Mouse (Mus musculus): ENCODE data around the gene Wdr11. TPM values are rescaled to one million over a fixed set of nuclear protein-coding genes. Genes with fewer than 3 reads are reported as not detected.

Wdr11 gene
- total and polyA plus RNA-seq, 2 experiments from 2014 or later, result 28.1 to 40.1 TPM

DNA sequence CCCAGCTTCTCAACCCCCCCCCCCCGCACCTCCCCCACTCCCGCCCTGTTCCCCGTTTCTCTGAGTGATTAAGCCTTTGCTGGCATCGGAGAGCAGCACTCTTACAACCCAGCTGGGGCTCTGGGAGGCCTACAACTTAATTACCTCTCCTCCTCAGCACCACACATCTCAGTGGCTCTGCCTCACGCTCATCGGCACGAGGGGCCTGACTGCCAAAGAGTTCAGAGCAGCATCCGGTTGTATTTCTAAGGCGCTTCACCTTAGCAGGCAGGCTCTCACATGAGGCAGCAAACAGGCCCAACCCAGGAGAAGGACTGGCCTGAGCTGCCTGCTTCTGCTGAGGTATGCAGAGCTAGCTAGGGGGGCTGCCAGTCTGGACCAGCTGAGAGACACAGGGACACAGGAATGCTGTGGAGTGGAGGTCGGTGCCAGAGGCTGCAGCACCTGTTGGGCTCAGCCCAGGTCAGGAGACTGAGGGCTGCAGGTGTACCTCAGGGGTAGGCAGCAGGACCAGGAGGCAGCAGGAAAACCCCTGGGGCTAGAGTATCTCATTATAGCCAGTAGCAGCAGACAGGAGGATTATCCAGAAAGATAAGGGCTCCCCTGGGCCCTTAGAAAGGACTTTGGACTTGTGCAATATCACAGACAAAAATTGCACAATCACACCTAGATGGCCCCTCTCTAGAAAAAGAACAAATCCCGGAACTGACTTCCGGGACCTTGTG is 72.3 kb downstream of the Wdr11 start:
- no peak overlapping the region for H3K9ac ChIP-seq (replicated peaks; ENCODE audit: low read length, poor library complexity, severe bottlenecking)
- H3K27me3 ChIP-seq (ENCODE audit: insufficient read depth, low read length), result no peaks in the 10 kb centered on the region
- no peaks in the 10 kb centered on the region for H3K9me3 ChIP-seq (ENCODE audit: low read length)
- WGBS, result 21% methylated on average over 12 of the region's 12 CpGs
- no peak overlapping the region for H3K4me2 ChIP-seq (ENCODE audit: low read depth, low read length, poor library complexity, severe bottlenecking)
- no peak overlapping the region for H3K4me3 ChIP-seq (ENCODE audit: low read depth, low read length)
- TF ChIP-seq CTCF (IDR thresholded peaks at IDR 0.05), result no peak
- H3K4me1 ChIP-seq (ENCODE audit: insufficient read depth, low read length), result no peaks in the 10 kb centered on the region
- DNase-seq (ENCODE audit: low spot score), result peak; percentile 28
- no peak for ATAC-seq (ENCODE audit: low FRiP score)
- H3K27ac ChIP-seq (ENCODE audit: low read depth, low read length), result no peak overlapping the region
- H3K36me3 ChIP-seq (ENCODE audit: insufficient read depth, low read length), result no peaks in the 10 kb centered on the region

DNA sequence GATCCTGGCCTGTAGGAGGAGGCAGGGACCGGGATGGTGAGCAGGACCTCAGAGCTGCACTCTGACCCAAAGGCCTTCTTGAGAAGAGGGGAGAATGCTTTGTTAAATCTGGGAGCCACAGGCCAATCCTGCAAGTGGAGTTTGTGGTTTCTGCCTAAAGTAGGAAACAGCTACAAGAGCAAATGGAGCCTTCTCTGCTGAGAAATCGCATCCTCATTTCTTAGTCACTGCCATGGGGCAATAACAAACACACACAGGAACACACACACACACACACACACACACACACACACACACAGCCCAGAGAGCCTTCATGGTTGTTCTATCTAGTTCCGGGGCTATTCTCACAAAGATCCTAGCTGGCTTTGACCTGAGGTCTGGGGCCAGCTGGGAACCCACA is 73.7 kb downstream of the Wdr11 start:
- DNase-seq (ENCODE audit: low spot score), result no peak
- Histone ChIP-seq H3K27me3 (ENCODE audit: insufficient read depth, low read length) (no peaks in the 10 kb centered on the region), H3K4me2 (ENCODE audit: low read depth, low read length, poor library complexity, severe bottlenecking) (no peak overlapping the region), H3K4me1 (ENCODE audit: insufficient read depth, low read length) (no peaks in the 10 kb centered on the region), H3K9ac (replicated peaks; ENCODE audit: low read length, poor library complexity, severe bottlenecking) (no peak overlapping the region), H3K4me3 (ENCODE audit: low read depth, low read length) (no peak overlapping the region), H3K36me3 (ENCODE audit: insufficient read depth, low read length) (no peaks in the 10 kb centered on the region), H3K27ac (ENCODE audit: low read depth, low read length) (no peak overlapping the region), H3K9me3 (ENCODE audit: low read length) (no peaks in the 10 kb centered on the region)
- WGBS, result 81% methylated on average over 3 of the region's 3 CpGs
- ATAC-seq (ENCODE audit: low FRiP score), result no peak
- no peak for TF ChIP-seq CTCF (IDR thresholded peaks at IDR 0.05)

DNA sequence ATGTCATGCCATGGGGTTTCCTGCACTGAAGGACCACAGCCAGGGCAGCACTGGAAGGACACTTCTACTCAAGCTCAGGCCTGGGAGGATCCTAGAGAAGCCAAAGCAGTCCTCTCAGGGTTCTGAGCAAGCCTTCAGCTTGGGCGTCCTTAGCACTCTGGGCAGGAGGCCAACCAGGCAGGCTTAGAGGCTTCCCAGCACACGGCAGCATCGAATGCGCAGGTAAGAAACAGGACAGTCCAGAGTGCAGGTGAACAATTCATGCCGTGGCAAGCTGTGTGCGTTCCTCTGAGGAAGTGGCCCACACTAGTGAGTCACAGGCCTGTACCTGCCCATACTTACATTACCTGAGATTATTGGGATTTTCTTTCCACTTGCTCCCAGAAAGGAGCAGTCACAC is 74.3 kb downstream of the Wdr11 start:
- no peak for TF ChIP-seq CTCF (IDR thresholded peaks at IDR 0.05)
- Histone ChIP-seq H3K9ac (replicated peaks; ENCODE audit: low read length, poor library complexity, severe bottlenecking) (no peak overlapping the region), H3K27ac (ENCODE audit: low read depth, low read length) (no peak overlapping the region), H3K4me2 (ENCODE audit: low read depth, low read length, poor library complexity, severe bottlenecking) (no peak overlapping the region), H3K4me3 (ENCODE audit: low read depth, low read length) (no peak overlapping the region), H3K27me3 (ENCODE audit: insufficient read depth, low read length) (no peaks in the 10 kb centered on the region), H3K36me3 (ENCODE audit: insufficient read depth, low read length) (no peaks in the 10 kb centered on the region), H3K4me1 (ENCODE audit: insufficient read depth, low read length) (no peaks in the 10 kb centered on the region), H3K9me3 (ENCODE audit: low read length) (no peaks in the 10 kb centered on the region)
- WGBS, result 82% methylated on average over 6 of the region's 6 CpGs
- ATAC-seq (ENCODE audit: low FRiP score) (no peak), DNase-seq (ENCODE audit: low spot score) (no peak)

DNA sequence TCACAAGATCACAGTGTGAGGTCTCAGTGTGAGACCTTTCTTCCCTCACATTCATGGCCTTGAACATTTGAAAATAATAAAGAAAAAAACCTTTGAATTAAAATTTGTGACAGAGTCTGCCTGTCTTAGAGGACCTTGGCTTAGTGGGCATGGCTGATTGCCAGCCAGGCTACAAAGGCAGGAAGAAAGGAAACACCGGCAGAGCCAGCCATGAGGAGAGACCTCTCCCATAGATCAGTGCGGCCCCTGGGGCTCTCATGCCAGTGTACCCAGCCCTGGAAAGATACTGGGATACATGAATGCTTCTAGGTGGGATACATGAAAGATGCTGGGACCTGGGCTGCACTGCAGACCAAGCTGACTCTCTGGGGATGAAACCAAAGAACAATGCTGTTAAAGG is 74.9 kb downstream of the Wdr11 start:
- DNase-seq (ENCODE audit: low spot score) (no peak), ATAC-seq (ENCODE audit: low FRiP score) (no peak)

DNA sequence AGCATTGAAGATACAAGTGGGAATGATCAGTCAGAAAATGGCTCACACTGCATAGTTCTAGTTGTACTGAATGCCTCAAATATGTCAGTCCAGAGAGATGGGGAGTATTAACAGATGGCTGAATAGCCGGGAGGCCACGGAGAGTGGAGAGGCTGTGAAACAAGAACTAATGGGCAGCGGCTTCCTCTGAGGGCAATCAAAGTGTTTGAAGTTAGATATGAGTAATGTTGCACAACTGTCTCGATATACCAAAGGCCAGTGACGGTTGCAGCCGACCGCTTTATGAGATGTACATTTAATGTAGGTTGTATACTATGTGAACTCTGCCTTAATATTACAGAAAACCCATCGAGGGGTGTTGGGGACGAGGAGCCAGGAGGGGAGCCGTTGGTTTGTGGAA is 78.6 kb downstream of the Wdr11 start:
- DNase-seq (ENCODE audit: low spot score) (no peak), ATAC-seq (ENCODE audit: low FRiP score) (no peak)
- Histone ChIP-seq H3K27ac (ENCODE audit: low read depth, low read length) (no peak overlapping the region), H3K27me3 (ENCODE audit: insufficient read depth, low read length) (no peaks in the 10 kb centered on the region), H3K4me2 (ENCODE audit: low read depth, low read length, poor library complexity, severe bottlenecking) (no peak overlapping the region), H3K9me3 (ENCODE audit: low read length) (no peaks in the 10 kb centered on the region), H3K4me1 (ENCODE audit: insufficient read depth, low read length) (no peaks in the 10 kb centered on the region), H3K9ac (replicated peaks; ENCODE audit: low read length, poor library complexity, severe bottlenecking) (no peak overlapping the region), H3K36me3 (ENCODE audit: insufficient read depth, low read length) (no peaks in the 10 kb centered on the region), H3K4me3 (ENCODE audit: low read depth, low read length) (no peak overlapping the region)
- TF ChIP-seq CTCF (IDR thresholded peaks at IDR 0.05), result no peak
- WGBS, result 85% methylated on average over 10 of the region's 10 CpGs

More for the DNA sequence above, 74.9 kb downstream of the Wdr11 start:
- H3K27ac ChIP-seq (ENCODE audit: low read depth, low read length), result no peak overlapping the region
- 52% methylated on average over 2 of the region's 2 CpGs for WGBS
- no peak overlapping the region for H3K4me3 ChIP-seq (ENCODE audit: low read depth, low read length)
- H3K9me3 ChIP-seq (ENCODE audit: low read length), result no peaks in the 10 kb centered on the region
- H3K9ac ChIP-seq (replicated peaks; ENCODE audit: low read length, poor library complexity, severe bottlenecking), result no peak overlapping the region
- no peaks in the 10 kb centered on the region for H3K27me3 ChIP-seq (ENCODE audit: insufficient read depth, low read length)
- TF ChIP-seq CTCF (IDR thresholded peaks at IDR 0.05), result no peak
- H3K4me2 ChIP-seq (ENCODE audit: low read depth, low read length, poor library complexity, severe bottlenecking), result no peak overlapping the region
- no peaks in the 10 kb centered on the region for H3K36me3 ChIP-seq (ENCODE audit: insufficient read depth, low read length)
- no peaks in the 10 kb centered on the region for H3K4me1 ChIP-seq (ENCODE audit: insufficient read depth, low read length)

DNA sequence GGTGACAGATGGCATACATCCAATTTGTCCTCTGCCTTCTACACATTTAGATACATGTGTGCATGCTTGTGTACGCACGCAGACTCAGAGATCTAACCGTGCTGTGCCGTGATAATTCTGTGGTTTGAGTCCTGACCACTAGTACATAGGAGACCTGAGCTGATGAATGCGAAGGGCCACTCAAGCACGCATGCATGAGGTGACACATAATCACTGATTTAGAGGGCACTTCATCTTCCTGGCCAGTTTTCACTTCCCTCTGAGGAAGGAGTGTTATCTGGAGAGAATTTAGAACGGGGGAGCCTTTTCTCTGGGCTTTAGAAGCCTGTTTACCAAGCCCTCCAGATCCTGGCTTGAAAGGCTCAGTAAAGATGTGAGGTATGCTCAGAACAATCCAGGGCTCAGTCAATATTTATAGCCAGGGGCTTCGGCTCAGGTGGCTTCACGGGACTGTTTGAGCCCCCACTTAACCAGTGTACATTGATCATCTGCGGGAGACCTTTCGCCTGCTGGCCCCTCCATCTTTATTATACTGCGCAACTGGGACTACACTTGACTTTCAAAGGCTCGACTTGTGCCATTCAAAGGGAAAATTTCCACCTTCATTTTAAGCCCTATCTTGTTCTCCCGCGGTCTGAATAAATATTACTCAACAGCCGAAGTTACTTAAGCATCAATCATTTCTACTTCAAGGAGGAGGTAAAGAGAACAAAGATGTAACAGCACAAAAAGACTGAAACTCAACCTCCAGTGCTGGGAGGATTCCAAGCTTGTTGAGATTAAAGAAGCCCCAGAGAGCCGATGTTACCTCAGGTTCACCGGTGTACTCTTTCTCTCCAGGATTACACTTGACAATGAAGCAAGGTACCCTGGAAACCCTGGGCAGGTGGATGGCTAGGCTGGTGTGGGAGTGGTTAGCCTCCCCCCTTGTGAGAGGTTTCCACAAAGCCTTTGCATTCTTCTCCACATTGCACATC is 80.3 kb downstream of the Wdr11 start:
- Histone ChIP-seq H3K9ac (replicated peaks; ENCODE audit: low read length, poor library complexity, severe bottlenecking) (no peak overlapping the region), H3K27ac (ENCODE audit: low read depth, low read length) (no peak overlapping the region), H3K9me3 (ENCODE audit: low read length) (no peaks in the 10 kb centered on the region), H3K4me1 (ENCODE audit: insufficient read depth, low read length) (no peaks in the 10 kb centered on the region), H3K27me3 (ENCODE audit: insufficient read depth, low read length) (no peaks in the 10 kb centered on the region), H3K4me2 (ENCODE audit: low read depth, low read length, poor library complexity, severe bottlenecking) (no peak overlapping the region), H3K36me3 (ENCODE audit: insufficient read depth, low read length) (no peaks in the 10 kb centered on the region), H3K4me3 (ENCODE audit: low read depth, low read length) (no peak overlapping the region)
- no peak for DNase-seq (ENCODE audit: low spot score)
- no peak for ATAC-seq (ENCODE audit: low FRiP score)
- WGBS, result 73% methylated on average over 18 of the region's 18 CpGs
- no peak for TF ChIP-seq CTCF (IDR thresholded peaks at IDR 0.05)

Measured in midbrain, postnatal 0 days (tissue).